Mouse (Mus musculus): ENCODE results near the gene a.

- TF ChIP-seq CTCF (conservative IDR thresholded peaks at IDR 0.05; ENCODE audit: insufficient read depth, insufficient read length, low read depth, low read length) (no peak), POLR2A (IDR thresholded peaks at IDR 0.05; ENCODE audit: low read depth, low read length) (no peak)
Observed at GRCm38 (mm10) chr2:155099994-155100795, 309.0 kb downstream of the a start.
